Mouse (Mus musculus) neural tube, embryonic 14.5 days (tissue): ENCODE data around the gene Ppp1r27. TPM values are rescaled to one million over a fixed set of nuclear protein-coding genes. Genes with fewer than 3 reads are reported as not detected.
"Not testable (repeated sequence)": the region's sequence is repeated elsewhere in the genome, so short reads cannot be mapped to it uniquely, and the experiment has no call there.

ENCODE experiments used
- ATAC-seq: fragments of 200-750 bp; cut with Nextera tagmentation; 2 replicates; pipeline ENCODE4 v1.8.0; 2017; ENCODE audit warnings: low read depth, mild to moderate bottlenecking, moderate TSS enrichment, moderate library complexity
- H3K27ac ChIP-seq: fragments of 300-500 bp; sonication (generic); 2 replicates; pipeline ENCODE4 v1.5.1; 2014; ENCODE audit warnings: low read depth, mild to moderate bottlenecking, control low read depth, low read length, moderate library complexity, mixed read lengths
- H3K27me3 ChIP-seq: fragments of 300-500 bp; sonication (generic); 2 replicates; pipeline ENCODE4 v1.6.1; 2014; ENCODE audit warnings: low read length; ENCODE audit not compliant: control insufficient read depth, insufficient read depth
- H3K36me3 ChIP-seq: fragments of 300-500 bp; sonication (generic); 2 replicates; pipeline ENCODE4 v1.6.1; 2014; ENCODE audit warnings: low read length, mixed read lengths; ENCODE audit not compliant: control insufficient read depth, insufficient read depth
- H3K4me1 ChIP-seq: fragments of 300-500 bp; sonication (generic); 2 replicates; pipeline ENCODE4 v1.6.1; 2014; ENCODE audit warnings: low read length; ENCODE audit not compliant: control insufficient read depth, insufficient read depth
- H3K4me2 ChIP-seq: fragments of 300-500 bp; sonication (generic); 2 replicates; pipeline ENCODE4 v1.6.1; 2014; ENCODE audit warnings: mild to moderate bottlenecking, low read depth, low read length, control low read depth
- H3K4me3 ChIP-seq: fragments of 300-500 bp; sonication (generic); 2 replicates; pipeline ENCODE4 v1.5.1; 2014; ENCODE audit warnings: low read depth, low read length, control low read depth, mixed read lengths
- H3K9ac ChIP-seq: fragments of 300-500 bp; sonication (generic); replicated peaks from 2 replicates; pipeline ENCODE4 v1.6.1; 2014; ENCODE audit warnings: low read depth, mild to moderate bottlenecking, control low read depth, low read length, mixed read lengths
- H3K9me3 ChIP-seq: fragments of 300-500 bp; sonication (generic); 2 replicates; pipeline ENCODE4 v1.6.1; 2016; ENCODE audit warnings: low read length; ENCODE audit not compliant: control insufficient read depth
- WGBS: fragments of 180-500 bp; shearing (Covaris S2); extraction: QIAGEN DNeasy Blood & Tissue Kit; methylation state at CpG from one replicate; pipeline ENCODE4 v1.1.7; 2014; 5-methylcytosine and 5-hydroxymethylcytosine counted together
- polyA plus RNA-seq: library from polyadenylated mRNA; unstranded; fragments of >200 nt; fragmentation: Nextera tagmentation; extraction: Ambion mirVana; gene quantifications from 2 replicates; pipeline ENCODE4 v1.2.1, GENCODE M21; 2014

Ppp1r27 gene
- polyA plus RNA-seq, 1 experiment from 2014 or later, result not detected

DNA sequence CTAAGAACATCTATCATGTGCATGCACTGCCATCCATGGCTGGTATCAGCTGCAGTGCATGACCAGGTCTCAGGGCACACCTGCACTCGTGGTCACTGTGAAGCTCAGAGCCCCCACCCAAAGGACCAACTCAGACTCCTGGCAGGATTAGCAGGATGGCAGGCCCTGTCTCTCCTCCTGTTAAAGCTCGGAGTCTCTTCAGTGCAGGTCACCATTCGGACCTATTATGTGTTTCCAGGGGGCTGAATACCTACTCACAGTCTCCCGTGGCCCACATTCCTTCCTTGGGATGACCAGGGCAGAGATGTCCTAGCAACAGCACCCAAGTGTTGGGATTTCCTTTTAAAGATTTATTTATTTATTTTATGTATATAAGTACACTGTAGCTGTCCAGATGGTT lies 33.8 kb downstream of the Ppp1r27 start:
- no peaks in the 10 kb centered on the region for H3K4me1 ChIP-seq
- H3K4me3 ChIP-seq, result no peak overlapping the region
- H3K27ac ChIP-seq, result no peak overlapping the region
- H3K27me3 ChIP-seq, result no peaks in the 10 kb centered on the region
- no peak overlapping the region for H3K4me2 ChIP-seq
- no peaks in the 10 kb centered on the region for H3K9me3 ChIP-seq
- H3K9ac ChIP-seq, result no peak overlapping the region
- 79% methylated on average over 4 of the region's 4 CpGs for WGBS
- ATAC-seq, result no peak
- no peaks in the 10 kb centered on the region for H3K36me3 ChIP-seq

DNA sequence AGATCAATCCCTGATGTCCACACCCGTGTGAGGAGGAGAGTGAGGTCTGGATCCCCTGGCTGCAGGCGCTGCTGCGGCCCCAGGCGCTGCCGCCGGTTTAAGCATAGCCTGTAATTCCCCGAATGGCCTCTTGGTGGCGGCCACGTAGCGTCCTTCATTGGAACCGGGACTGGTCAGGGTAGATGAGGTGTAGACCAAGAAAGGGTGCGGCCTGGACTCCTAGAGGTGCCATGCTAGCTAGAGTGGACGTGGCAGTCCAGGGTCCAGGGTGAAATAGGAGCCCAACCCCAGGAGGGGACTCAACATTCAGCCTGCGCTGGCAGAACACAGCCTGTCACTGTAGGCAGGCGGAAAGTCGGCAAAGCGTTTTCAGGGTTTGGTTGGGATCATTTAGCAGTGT lies 35.3 kb downstream of the Ppp1r27 start:
- Histone ChIP-seq H3K36me3 (no peaks in the 10 kb centered on the region), H3K4me3 (no peak overlapping the region), H3K27me3 (no peaks in the 10 kb centered on the region), H3K9me3 (no peaks in the 10 kb centered on the region), H3K4me2 (no peak overlapping the region), H3K4me1 (peaks cover 2% of the 10 kb centered on the region; the same call in 1 of the 2 replicates), H3K27ac (no peak overlapping the region), H3K9ac (no peak overlapping the region)
- ATAC-seq, result peak; percentile 66
- WGBS, result 18% methylated on average over 17 of the region's 17 CpGs

DNA sequence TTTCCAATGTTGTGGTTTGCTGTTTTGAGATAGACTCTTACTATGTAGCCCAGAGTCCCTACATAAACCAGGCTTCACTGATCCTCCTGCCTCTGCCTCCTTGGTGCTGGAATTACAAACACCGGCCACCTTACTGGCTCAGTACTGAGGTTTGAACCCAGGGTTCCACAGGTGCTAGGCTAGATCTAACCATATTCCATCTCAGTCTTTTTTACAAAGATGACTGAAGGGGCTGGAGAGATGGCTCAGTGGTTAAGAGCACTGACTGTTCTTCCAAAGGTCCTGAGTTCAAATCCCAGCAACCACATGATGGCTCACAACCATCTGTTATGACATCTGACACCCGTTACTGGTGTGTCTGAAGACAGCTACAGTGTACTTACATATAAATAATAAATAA lies 36.7 kb downstream of the Ppp1r27 start:
- WGBS, result 93% methylated on average over 2 of the region's 2 CpGs
- not testable (repeated sequence) for ATAC-seq, H3K4me1 ChIP-seq, H3K36me3 ChIP-seq, H3K4me3 ChIP-seq, H3K9ac ChIP-seq, H3K27me3 ChIP-seq, H3K4me2 ChIP-seq, H3K27ac ChIP-seq, H3K9me3 ChIP-seq

DNA sequence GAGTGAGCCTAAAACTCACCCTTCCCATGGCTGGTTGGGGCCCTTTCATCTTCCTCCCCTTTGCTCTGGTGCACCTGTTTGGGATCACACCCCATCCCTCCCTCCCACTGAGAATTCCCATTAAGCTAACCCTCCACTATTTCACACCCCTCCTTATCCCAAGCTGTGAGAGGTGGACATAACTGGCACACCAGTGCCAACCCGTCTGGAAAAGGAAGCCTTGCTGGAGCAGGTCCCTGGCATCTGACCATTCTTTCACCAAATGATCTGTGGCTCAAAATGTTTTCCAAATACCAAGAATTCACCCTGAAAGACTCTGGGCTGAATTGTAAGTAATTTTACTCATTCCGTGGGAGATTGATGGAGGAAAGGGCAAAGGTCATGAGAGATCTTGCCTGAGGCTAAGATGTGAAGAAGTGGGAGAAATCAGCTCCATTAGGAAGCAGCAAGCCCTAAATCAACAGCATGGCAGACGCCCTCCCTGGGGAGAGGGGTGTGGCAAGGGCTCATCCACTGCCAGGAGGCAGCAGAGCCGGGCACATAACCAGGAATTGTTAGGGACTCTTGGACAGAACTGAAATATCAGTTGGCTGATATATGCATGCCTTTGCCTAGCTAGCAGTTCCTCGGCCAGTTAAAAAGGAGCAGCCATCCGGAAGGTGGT lies 38.0 kb downstream of the Ppp1r27 start:
- Histone ChIP-seq H3K9me3 (no peaks in the 10 kb centered on the region), H3K27ac (no peak overlapping the region), H3K4me2 (no peak overlapping the region), H3K4me1 (peaks cover 4% of the 10 kb centered on the region; the same call in 1 of the 2 replicates), H3K9ac (no peak overlapping the region), H3K36me3 (no peaks in the 10 kb centered on the region), H3K4me3 (no peak overlapping the region), H3K27me3 (no peaks in the 10 kb centered on the region)
- no peak for ATAC-seq
- 24% methylated on average over 6 of the region's 6 CpGs for WGBS

GRCm38 (mm10) chr11:120510375-120511030 lies 40.4 kb downstream of the Ppp1r27 start:
- WGBS, result 13% methylated on average over 16 of the region's 16 CpGs
- Histone ChIP-seq H3K9ac (no peak overlapping the region), H3K4me3 (no peak overlapping the region), H3K36me3 (no peaks in the 10 kb centered on the region), H3K4me1 (peaks cover 4% of the 10 kb centered on the region; the same call in 1 of the 2 replicates), H3K4me2 (peak overlapping the region; percentile 24; the same call in 1 of the 2 replicates), H3K27me3 (no peaks in the 10 kb centered on the region), H3K9me3 (no peaks in the 10 kb centered on the region), H3K27ac (no peak overlapping the region)
- ATAC-seq, result no peak

- H3K36me3 ChIP-seq, result no peaks in the 10 kb centered on the region
- no peaks in the 10 kb centered on the region for H3K27me3 ChIP-seq
- no peak overlapping the region for H3K4me2 ChIP-seq
- no peaks in the 10 kb centered on the region for H3K9me3 ChIP-seq
- peaks cover 4% of the 10 kb centered on the region; the same call in 1 of the 2 replicates for H3K4me1 ChIP-seq
- no peak for ATAC-seq
- no peak overlapping the region for H3K4me3 ChIP-seq
- 64% methylated on average over 4 of the region's 4 CpGs for WGBS
- H3K9ac ChIP-seq, result no peak overlapping the region
- no peak overlapping the region for H3K27ac ChIP-seq
Measured at GRCm38 (mm10) chr11:120509940-120510339, 41.0 kb downstream of the Ppp1r27 start.

DNA sequence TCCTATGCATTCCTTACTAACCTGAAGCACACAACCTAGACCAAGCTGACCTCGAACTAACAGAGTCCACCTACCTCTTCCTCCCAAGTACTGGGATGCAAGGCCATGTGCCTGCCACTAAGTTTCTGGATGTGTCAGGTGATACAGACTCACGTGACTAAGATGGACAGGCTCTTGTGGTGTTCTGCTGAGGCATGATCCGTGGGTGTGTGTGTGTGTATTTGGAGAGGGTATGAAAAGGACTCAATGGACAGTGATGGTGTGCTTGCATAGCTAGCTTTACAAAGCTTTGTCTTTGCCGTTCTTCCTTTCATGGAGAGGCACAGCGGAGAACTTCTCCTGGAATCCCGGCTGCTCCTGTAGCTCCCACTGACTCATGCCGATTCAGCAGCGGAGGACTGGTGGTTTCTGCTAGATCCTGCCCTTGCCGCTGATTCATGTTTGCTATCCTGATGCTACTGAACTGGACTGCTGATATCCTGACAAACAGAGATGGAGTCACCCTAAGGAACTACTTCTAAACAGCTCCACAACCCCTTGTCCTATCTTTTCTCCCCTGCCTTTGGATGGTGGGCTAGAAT lies 42.6 kb downstream of the Ppp1r27 start:
- 89% methylated on average over 9 of the region's 9 CpGs for WGBS
- Histone ChIP-seq H3K36me3 (no peaks in the 10 kb centered on the region), H3K4me2 (no peak overlapping the region), H3K4me3 (no peak overlapping the region), H3K9ac (no peak overlapping the region), H3K27ac (no peak overlapping the region), H3K27me3 (no peaks in the 10 kb centered on the region), H3K9me3 (no peaks in the 10 kb centered on the region), H3K4me1 (peaks cover 4% of the 10 kb centered on the region; the same call in 1 of the 2 replicates)
- ATAC-seq, result no peak

GRCm38 (mm10) chr11:120507611-120508289 lies 43.2 kb downstream of the Ppp1r27 start:
- no peak overlapping the region for H3K4me2 ChIP-seq
- no peak overlapping the region for H3K27ac ChIP-seq
- H3K36me3 ChIP-seq, result no peaks in the 10 kb centered on the region
- 65% methylated on average over 13 of the region's 13 CpGs for WGBS
- no peak overlapping the region for H3K9ac ChIP-seq
- H3K9me3 ChIP-seq, result no peaks in the 10 kb centered on the region
- peaks cover 4% of the 10 kb centered on the region; the same call in 1 of the 2 replicates for H3K4me1 ChIP-seq
- H3K27me3 ChIP-seq, result no peaks in the 10 kb centered on the region
- no peak overlapping the region for H3K4me3 ChIP-seq
- no peak for ATAC-seq

GRCm38 (mm10) chr11:120506899-120507298 lies 44.0 kb downstream of the Ppp1r27 start:
- H3K9me3 ChIP-seq, result no peaks in the 10 kb centered on the region
- WGBS, result 43% methylated on average over 4 of the region's 4 CpGs
- no peak for ATAC-seq

More at GRCm38 (mm10) chr11:120506899-120507298, 44.0 kb downstream of the Ppp1r27 start:
- Histone ChIP-seq H3K27ac (no peak overlapping the region), H3K4me3 (no peak overlapping the region), H3K9ac (no peak overlapping the region), H3K4me2 (no peak overlapping the region), H3K27me3 (no peaks in the 10 kb centered on the region), H3K36me3 (no peaks in the 10 kb centered on the region), H3K4me1 (peaks cover 4% of the 10 kb centered on the region; the same call in 1 of the 2 replicates)
